Mouse (Mus musculus) kidney, embryonic 16.5 days (tissue): Measurements from ENCODE around the gene Taar7a. TPM values are rescaled to one million over a fixed set of nuclear protein-coding genes. Genes with fewer than 3 reads are reported as not detected.

Experiments
- ATAC-seq: fragments of 200-750 bp; cut with Nextera tagmentation; 2 replicates; pipeline ENCODE4 v1.8.0; 2017; ENCODE audit warnings: moderate TSS enrichment; ENCODE audit not compliant: low FRiP score, low TSS enrichment
- H3K27ac ChIP-seq: fragments of 300-500 bp; sonication (generic); 2 replicates; pipeline ENCODE4 v1.5.1; 2014; ENCODE audit warnings: low read length
- H3K27me3 ChIP-seq: fragments of 300-500 bp; sonication (generic); 2 replicates; pipeline ENCODE4 v1.6.1; 2014; ENCODE audit warnings: low read length, control low read depth, mixed read lengths; ENCODE audit not compliant: insufficient read depth
- H3K36me3 ChIP-seq: fragments of 300-500 bp; sonication (generic); 2 replicates; pipeline ENCODE4 v1.6.1; 2014; ENCODE audit warnings: low read length, control low read depth, mixed read lengths; ENCODE audit not compliant: insufficient read depth
- H3K4me1 ChIP-seq: fragments of 300-500 bp; sonication (generic); 2 replicates; pipeline ENCODE4 v1.6.1; 2014; ENCODE audit warnings: low read length, control low read depth, mixed read lengths; ENCODE audit not compliant: insufficient read depth
- H3K4me2 ChIP-seq: fragments of 300-500 bp; sonication (generic); replicated peaks from 2 replicates; pipeline ENCODE4 v1.6.1; 2014; ENCODE audit warnings: low read depth, low read length
- H3K4me3 ChIP-seq: fragments of 300-500 bp; sonication (generic); 2 replicates; pipeline ENCODE4 v1.5.1; 2014; ENCODE audit warnings: mild to moderate bottlenecking, low read length
- H3K9ac ChIP-seq: fragments of 300-500 bp; sonication (generic); replicated peaks from 2 replicates; pipeline ENCODE4 v1.6.1; 2014; ENCODE audit warnings: low read length
- H3K9me3 ChIP-seq: fragments of 300-500 bp; sonication (generic); 2 replicates; pipeline ENCODE4 v1.6.1; 2016; ENCODE audit warnings: low read length, control low read depth
- WGBS: fragments of 180-500 bp; shearing (Covaris S2); extraction: QIAGEN DNeasy Blood & Tissue Kit; methylation state at CpG from one replicate; pipeline ENCODE4 v1.1.7; 2014; 5-methylcytosine and 5-hydroxymethylcytosine counted together
- polyA plus RNA-seq: library from polyadenylated mRNA; unstranded; fragments of >200 nt; fragmentation: Nextera tagmentation; extraction: Ambion mirVana; gene quantifications from 2 replicates; pipeline ENCODE4 v1.2.1, GENCODE M21; 2015

The Taar7a gene
- polyA plus RNA-seq, 1 experiment from 2014 or later: not detected

GRCm38 (mm10) chr10:23951714-23952113, 41.6 kb downstream of the Taar7a start:
- H3K27ac ChIP-seq: no peak overlapping the region
- no peaks in the 10 kb centered on the region for H3K9me3 ChIP-seq
- no peak overlapping the region for H3K9ac ChIP-seq
- H3K4me2 ChIP-seq: no peak overlapping the region
- H3K4me1 ChIP-seq: 0 out of 2 replicates have a peak, but pooled peaks cover 2% of the 10 kb centered on the region
- WGBS: 81% methylated on average over 6 of the region's 6 CpGs
- no peak for ATAC-seq
- no peak overlapping the region for H3K4me3 ChIP-seq
- H3K36me3 ChIP-seq: no peaks in the 10 kb centered on the region
- no peaks in the 10 kb centered on the region for H3K27me3 ChIP-seq

- H3K4me3 ChIP-seq: no peak within 1 kb of the TSS
- 0 out of 2 replicates have a peak, but pooled peaks cover 2% of the 10 kb centered on the region for H3K4me1 ChIP-seq
- H3K27ac ChIP-seq: no peak within 1 kb of the TSS
- ATAC-seq: no peak
- H3K4me2 ChIP-seq: no peak within 1 kb of the TSS
- no peaks in the 10 kb centered on the region for H3K9me3 ChIP-seq
- no peak within 1 kb of the TSS for H3K9ac ChIP-seq
- WGBS: 89% methylated on average over 16 of the region's 16 CpGs
- H3K27me3 ChIP-seq: no peaks in the 10 kb centered on the region
- H3K36me3 ChIP-seq: no peaks in the 10 kb centered on the region
Measured at GRCm38 (mm10) chr10:23949508-23950005, 43.7 kb downstream of the Taar7a start, which contains the start of gene Taar3. TSS of gene Taar3 (plus strand) at chr10:23949558.

- no peak overlapping the region for H3K4me2 ChIP-seq
- H3K4me3 ChIP-seq: no peak overlapping the region
- H3K27ac ChIP-seq: no peak overlapping the region
- H3K9me3 ChIP-seq: no peaks in the 10 kb centered on the region
- no peak overlapping the region for H3K9ac ChIP-seq
- ATAC-seq: no peak
- H3K4me1 ChIP-seq: 0 out of 2 replicates have a peak, but pooled peaks cover 2% of the 10 kb centered on the region
- WGBS: 63% methylated on average over 7 of the region's 7 CpGs
- no peaks in the 10 kb centered on the region for H3K36me3 ChIP-seq
- H3K27me3 ChIP-seq: no peaks in the 10 kb centered on the region
Measured at GRCm38 (mm10) chr10:23948026-23948425, 45.3 kb downstream of the Taar7a start.

- ATAC-seq: no peak
- H3K4me3 ChIP-seq: no peak overlapping the region
- no peak overlapping the region for H3K27ac ChIP-seq
- H3K9me3 ChIP-seq: no peaks in the 10 kb centered on the region
- H3K27me3 ChIP-seq: no peaks in the 10 kb centered on the region
- no peaks in the 10 kb centered on the region for H3K36me3 ChIP-seq
- H3K4me1 ChIP-seq: no peaks in the 10 kb centered on the region
- H3K4me2 ChIP-seq: no peak overlapping the region
- WGBS: 80% methylated on average over 5 of the region's 5 CpGs
- no peak overlapping the region for H3K9ac ChIP-seq
Measured at GRCm38 (mm10) chr10:23942465-23942864, 50.8 kb downstream of the Taar7a start.

Other genes with a start within 250 kb of the Taar7a start
- gene Rps12, start 206.2 kb downstream of the Taar7a start, polyA plus RNA-seq: 128 and 147 TPM in 2 replicates
- gene Slc18b1, start 196.5 kb downstream of the Taar7a start, polyA plus RNA-seq: 18.0 and 20.7 TPM in 2 replicates
- gene Vnn3, start 142.0 kb downstream of the Taar7a start, polyA plus RNA-seq: 0.13 and 0.14 TPM in 2 replicates
- gene Vnn1, start 98.8 kb downstream of the Taar7a start, polyA plus RNA-seq: 4.2 and 4.5 TPM in 2 replicates
- gene Taar1, start 73.1 kb downstream of the Taar7a start, polyA plus RNA-seq: not detected in 2 replicates
- gene Taar2, start 54.9 kb downstream of the Taar7a start, polyA plus RNA-seq: not detected in 2 replicates
- gene Taar3, start 43.9 kb downstream of the Taar7a start, polyA plus RNA-seq: not detected in 2 replicates
- not detected in 2 replicates for gene Taar4, start 33.0 kb downstream of the Taar7a start, polyA plus RNA-seq
- gene Taar5, start 22.8 kb downstream of the Taar7a start, polyA plus RNA-seq: 0.26 TPM in 1 of 2 replicates, not detected in the other
- gene Taar6, start 7.8 kb downstream of the Taar7a start, polyA plus RNA-seq: not detected in 2 replicates
- not detected in 2 replicates for gene Taar7b, start 6.5 kb upstream of the Taar7a start, polyA plus RNA-seq
- gene Taar7d, start 33.7 kb upstream of the Taar7a start, polyA plus RNA-seq: not detected in 2 replicates
- not detected in 2 replicates for gene Taar7e, start 44.1 kb upstream of the Taar7a start, polyA plus RNA-seq
- not detected in 2 replicates for gene Taar7f, start 56.0 kb upstream of the Taar7a start, polyA plus RNA-seq
- not detected in 2 replicates for gene Taar8a, start 83.0 kb upstream of the Taar7a start, polyA plus RNA-seq
- not detected in 2 replicates for gene Taar8b, start 98.8 kb upstream of the Taar7a start, polyA plus RNA-seq
- not detected in 2 replicates for gene Taar8c, start 108.4 kb upstream of the Taar7a start, polyA plus RNA-seq
- gene Taar9, start 116.1 kb upstream of the Taar7a start, polyA plus RNA-seq: not detected in 2 replicates
- 127 and 146 TPM in 2 replicates for gene Stx7, start 155.8 kb upstream of the Taar7a start, polyA plus RNA-seq
- gene Moxd1, start 230.0 kb upstream of the Taar7a start, polyA plus RNA-seq: 23.4 and 24.0 TPM in 2 replicates